Mouse (Mus musculus) liver, adult (tissue): ENCODE data around the gene N4bp2l1.
A peak's percentile ranks its signal among the peaks of the same experiment; 100 is the strongest.

Experiments used
- GATA4 ChIP-seq: IDR thresholded peaks from 2 replicates; pipeline ENCODE4 v1.6.1; 2014; ENCODE audit warnings: mild to moderate bottlenecking, low read length; ENCODE audit not compliant: insufficient replicate concordance

The N4bp2l1 gene

DNA sequence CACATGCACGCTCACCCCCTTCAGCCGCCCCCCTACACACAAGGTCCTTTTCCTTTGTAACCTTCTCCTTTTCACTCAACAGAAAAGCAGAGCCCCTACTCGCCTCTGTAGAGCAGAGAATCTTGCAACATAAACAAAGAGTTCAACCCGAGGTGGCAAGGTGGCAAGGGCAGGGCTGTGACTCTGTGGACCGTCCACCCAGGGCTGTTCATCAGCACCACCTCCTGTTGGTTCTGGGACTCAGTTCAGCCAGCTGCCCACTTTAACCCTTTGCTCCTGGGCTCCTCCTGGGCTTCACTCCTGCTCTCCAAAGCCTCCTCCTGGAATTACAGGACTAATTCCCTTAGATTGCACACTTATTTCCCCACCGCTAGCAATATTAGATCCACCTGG is 12.7 kb downstream of the N4bp2l1 start:
- TF ChIP-seq GATA4: no peak

GRCm38 (mm10) chr5:150583622-150584336 is 13.2 kb downstream of the N4bp2l1 start:
- no peak for TF ChIP-seq GATA4

- TF ChIP-seq GATA4: no peak
Measured at GRCm38 (mm10) chr5:150583181-150583580, 13.8 kb downstream of the N4bp2l1 start.

DNA sequence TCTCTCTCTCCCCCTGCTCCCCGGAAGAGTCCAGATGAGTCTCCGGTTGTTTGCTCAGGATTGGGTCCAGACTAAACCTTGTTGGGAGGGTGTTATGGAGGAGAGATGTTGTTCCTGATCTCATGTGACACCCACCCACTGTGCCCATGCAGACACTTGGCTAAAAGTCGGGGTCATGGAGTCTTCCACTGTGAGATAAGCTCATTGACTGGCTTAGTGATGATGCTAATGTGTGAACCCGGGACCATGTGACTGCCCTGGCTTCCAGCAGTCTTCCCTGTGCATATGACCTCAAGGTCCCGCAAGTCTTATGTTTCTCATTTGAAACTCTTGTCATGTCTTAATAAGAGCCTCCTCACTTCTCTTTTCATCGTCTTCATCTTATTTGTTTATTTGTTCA is 15.8 kb downstream of the N4bp2l1 start:
- peak; percentile 59; the same call in 1 of the 2 replicates for TF ChIP-seq GATA4

- peak; percentile 97 for TF ChIP-seq GATA4
Measured at GRCm38 (mm10) chr5:150578613-150579171, 18.3 kb downstream of the N4bp2l1 start.

DNA sequence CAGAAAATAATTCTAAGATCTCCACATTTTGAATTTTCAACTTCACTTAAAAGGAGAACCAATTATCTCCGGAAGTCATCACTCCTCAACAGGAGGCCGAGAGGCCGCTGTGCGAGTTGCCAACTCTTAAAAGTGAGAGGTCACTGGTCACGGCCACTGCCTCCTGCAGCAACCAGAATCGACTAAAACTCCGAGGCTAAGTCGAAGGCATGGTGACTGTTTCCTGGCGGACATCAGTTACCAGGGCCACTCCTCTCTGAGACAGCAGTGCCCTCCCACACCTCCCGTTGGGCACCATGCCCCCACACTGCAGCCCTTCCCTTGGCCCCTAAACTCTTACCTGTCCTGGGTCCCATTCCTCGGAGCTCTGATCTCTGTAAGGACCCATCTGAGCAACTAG is 20.2 kb downstream of the N4bp2l1 start:
- no peak for TF ChIP-seq GATA4

GRCm38 (mm10) chr5:150574885-150575284 is 22.1 kb downstream of the N4bp2l1 start:
- no peak for TF ChIP-seq GATA4

- no peak for TF ChIP-seq GATA4
Measured at GRCm38 (mm10) chr5:150574403-150574802, 22.6 kb downstream of the N4bp2l1 start.

- no peak for TF ChIP-seq GATA4
Measured at GRCm38 (mm10) chr5:150570496-150571219, 26.3 kb downstream of the N4bp2l1 start.

DNA sequence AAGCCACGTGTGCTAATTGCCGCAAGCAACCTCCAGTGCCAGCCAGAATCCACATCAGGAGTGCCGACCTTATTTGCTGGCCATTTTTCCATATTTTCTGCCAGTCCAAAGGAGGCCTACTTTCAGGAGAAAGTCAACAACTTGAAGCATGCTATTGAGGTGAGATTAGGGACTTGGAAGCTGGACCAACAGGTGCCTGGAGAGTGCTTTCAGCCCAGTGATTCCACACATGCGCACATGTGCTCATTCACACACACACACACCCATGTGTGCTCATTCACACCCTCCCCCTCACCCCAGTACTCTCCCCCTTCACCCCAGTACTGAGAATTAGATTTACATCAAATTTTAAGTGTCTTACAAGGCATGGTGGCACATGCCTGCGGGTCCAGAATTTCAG is 30.0 kb downstream of the N4bp2l1 start:
- TF ChIP-seq GATA4: no peak

GRCm38 (mm10) chr5:150566226-150566625 is 30.8 kb downstream of the N4bp2l1 start:
- no peak for TF ChIP-seq GATA4

DNA sequence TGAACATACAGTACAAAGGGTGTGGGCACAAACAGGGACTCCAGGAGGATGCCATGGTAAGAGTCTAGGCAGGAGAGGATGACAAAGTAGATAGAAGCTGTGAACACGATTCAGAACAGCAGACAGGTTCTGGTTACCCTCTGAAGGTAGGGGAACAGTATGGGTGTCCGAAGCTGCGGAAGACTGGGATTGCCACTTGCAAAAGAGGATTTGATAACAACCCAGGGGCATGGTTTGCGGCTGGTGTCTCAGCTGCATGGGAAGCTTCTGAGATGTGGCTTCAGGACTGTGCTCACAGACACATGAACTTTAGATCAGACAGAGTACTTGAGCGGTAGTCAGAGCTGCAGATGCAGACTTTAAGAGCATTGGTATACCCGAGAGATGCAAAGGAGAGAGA is 32.6 kb downstream of the N4bp2l1 start:
- TF ChIP-seq GATA4: no peak

DNA sequence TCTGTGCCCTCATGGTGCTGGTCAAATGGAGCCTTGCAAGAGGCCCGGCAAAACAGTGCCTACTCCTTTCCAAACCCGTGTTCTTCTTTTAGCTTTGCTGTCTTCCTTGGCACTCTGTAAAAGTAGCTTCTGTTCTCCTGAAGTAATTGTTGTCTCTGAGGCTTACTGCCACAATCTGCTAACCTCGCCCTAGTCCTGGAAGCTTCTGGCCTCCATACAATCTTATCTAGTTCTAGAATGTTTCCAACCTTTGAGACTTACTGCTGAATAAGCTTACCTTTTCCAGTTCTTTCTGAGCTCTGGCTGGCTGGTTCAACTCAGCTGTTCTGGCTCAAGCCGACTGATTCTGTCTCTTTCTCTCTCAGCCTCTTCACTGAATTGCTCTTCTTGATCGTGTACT is 35.2 kb downstream of the N4bp2l1 start:
- no peak for TF ChIP-seq GATA4

DNA sequence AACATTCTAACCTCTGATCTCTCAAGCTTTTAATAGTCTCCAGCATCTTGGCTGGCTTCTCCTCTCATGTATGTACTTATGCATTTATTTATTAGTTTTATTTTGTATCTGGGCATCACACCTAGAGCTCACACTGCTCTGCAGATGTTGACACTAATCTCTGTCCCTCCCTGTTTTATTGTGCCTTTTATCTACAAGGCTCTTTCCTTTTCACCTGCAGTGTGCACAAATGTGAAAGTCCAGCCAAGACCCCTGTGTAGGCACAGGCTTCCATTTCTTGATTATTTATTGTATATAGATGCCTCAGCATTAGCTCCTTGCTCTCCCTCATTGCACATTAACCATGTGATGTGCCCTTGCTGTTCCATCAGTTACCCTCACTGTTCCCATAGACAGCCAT is 35.6 kb downstream of the N4bp2l1 start:
- TF ChIP-seq GATA4: no peak

DNA sequence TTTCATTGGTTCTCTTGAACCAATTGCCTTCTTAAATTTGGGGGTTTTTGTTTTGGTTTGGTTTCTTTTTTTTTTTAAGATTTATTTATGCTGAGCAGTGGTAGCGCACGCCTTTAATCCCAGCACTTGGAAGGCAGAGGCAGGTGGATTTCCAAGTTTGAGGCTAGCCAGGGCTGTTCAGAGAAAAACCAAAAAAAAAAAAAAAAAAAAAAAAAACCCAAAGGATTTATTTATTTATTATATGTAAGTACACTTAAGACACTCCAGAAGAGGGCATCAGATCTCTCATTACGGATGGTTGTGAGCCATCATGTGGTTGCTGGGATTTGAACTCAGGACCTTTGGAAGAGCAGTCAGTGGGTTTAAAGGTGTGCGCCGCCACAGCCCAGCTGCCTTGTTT is 36.1 kb downstream of the N4bp2l1 start:
- no peak for TF ChIP-seq GATA4

DNA sequence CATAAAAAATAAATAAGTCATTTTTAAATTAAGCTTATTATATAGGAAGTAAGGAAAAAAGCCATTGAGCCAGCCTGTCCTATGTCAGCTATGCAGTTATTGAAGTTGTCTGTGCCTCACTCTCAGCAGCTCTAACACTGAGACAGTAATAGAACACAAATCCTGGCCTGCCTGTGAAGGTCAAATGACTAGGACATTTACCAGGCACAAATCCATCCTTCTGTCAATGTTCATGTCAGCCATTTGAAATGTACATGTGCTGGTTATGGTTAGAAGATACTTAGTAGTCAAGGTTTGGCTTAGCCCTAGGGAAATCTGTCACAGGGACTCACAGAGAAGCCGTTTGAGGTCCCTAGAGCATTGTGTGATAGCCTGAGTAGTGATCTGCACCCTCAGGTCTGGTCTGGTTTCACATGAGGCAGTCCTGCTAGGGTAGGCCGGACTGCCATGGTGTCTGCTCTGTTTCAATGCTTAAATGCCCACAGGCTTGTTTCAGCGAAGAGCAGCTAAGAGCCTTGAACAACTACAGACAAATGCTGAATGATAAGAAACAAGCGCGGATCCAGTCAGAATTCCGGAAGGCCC is 37.4 kb downstream of the N4bp2l1 start:
- TF ChIP-seq GATA4: no peak
